Mouse (Mus musculus) bone marrow macrophage, adult 2 months (primary cell): Measurements from ENCODE around the gene Fkbp4.

Experiments
- CTCF ChIP-seq: IDR thresholded peaks from 2 replicates; pipeline ENCODE4 v1.5.1; 2012; ENCODE audit warnings: low read depth, mild to moderate bottlenecking, low read length, moderate library complexity
- POLR2A ChIP-seq: IDR thresholded peaks from 2 replicates; pipeline ENCODE4 v1.6.1; 2012; ENCODE audit warnings: mild to moderate bottlenecking, low read depth, low read length, borderline replicate concordance

- TF ChIP-seq POLR2A: no peak
- TF ChIP-seq CTCF: no peak
Observed at GRCm38 (mm10) chr6:128447063-128447462, 8.6 kb upstream of the Fkbp4 start.
